Mouse (Mus musculus) MEL (cell line): ENCODE data around the gene Aqp8. TPM values are rescaled to one million over a fixed set of nuclear protein-coding genes. Genes with fewer than 3 reads are reported as not detected.

ENCODE experiments used
- DNase-seq: peaks from one replicate; pipeline ENCODE4 v3.0.0; 2011; ENCODE audit warnings: low read depth, low spot score
- H3K27ac ChIP-seq: 2 replicates; pipeline ENCODE4 v1.5.1; 2012; ENCODE audit warnings: low read depth, mild to moderate bottlenecking, control low read depth, low read length, moderate library complexity; ENCODE audit not compliant: control insufficient read depth
- H3K27me3 ChIP-seq, 2 experiments: fragments of 150-350 bp in 1 of 2; sonication (generic) in 1 of 2; 2 replicates each; pipeline ENCODE4 v1.6.1; 2012; ENCODE audit warnings: low read length in 2 of 2, mild to moderate bottlenecking in 2 of 2, improper control_type of control experiment in 1 of 2, moderate library complexity in 1 of 2; ENCODE audit not compliant: insufficient read depth in 2 of 2, control insufficient read depth in 1 of 2
- H3K36me3 ChIP-seq, 2 experiments: 2 replicates each; pipeline ENCODE4 v1.6.1; 2012 to 2014; ENCODE audit warnings: low read length in 2 of 2, improper control_type of control experiment in 1 of 2, inconsistent platforms in 1 of 2, mild to moderate bottlenecking in 1 of 2; ENCODE audit not compliant: insufficient read depth in 2 of 2, control insufficient read depth in 1 of 2
- H3K4me1 ChIP-seq, 2 experiments: fragments of 150-350 bp in 1 of 2; sonication (generic) in 1 of 2; 2 replicates each; pipeline ENCODE4 v1.6.1; 2012; ENCODE audit warnings: low read length in 2 of 2, improper control_type of control experiment in 1 of 2, mild to moderate bottlenecking in 1 of 2; ENCODE audit not compliant: insufficient read depth in 2 of 2, control insufficient read depth in 1 of 2
- H3K4me3 ChIP-seq, 2 experiments: fragments of 150-350 bp in 1 of 2; sonication (generic) in 1 of 2; 2 replicates each; pipeline ENCODE4 v1.5.1; 2012; ENCODE audit warnings: low read depth in 2 of 2, low read length in 2 of 2, mild to moderate bottlenecking in 2 of 2, moderate library complexity in 2 of 2, control low read depth in 1 of 2, improper control_type of control experiment in 1 of 2; ENCODE audit not compliant: control insufficient read depth in 1 of 2, insufficient read depth in 1 of 2
- H3K79me2 ChIP-seq: 2 replicates; pipeline ENCODE4 v1.6.1; 2012; ENCODE audit warnings: mild to moderate bottlenecking, low read length, moderate library complexity; ENCODE audit not compliant: control insufficient read depth, poor library complexity, insufficient read depth
- H3K9ac ChIP-seq: 2 replicates; pipeline ENCODE4 v1.6.1; 2012; ENCODE audit warnings: low read depth, mild to moderate bottlenecking, control low read depth, low read length, moderate library complexity; ENCODE audit not compliant: control insufficient read depth, poor library complexity, severe bottlenecking
- H3K9me3 ChIP-seq: fragments of 150-350 bp; sonication (generic); replicated peaks from 2 replicates; pipeline ENCODE4 v1.6.1; 2012; ENCODE audit warnings: mild to moderate bottlenecking, low read length, improper control_type of control experiment, moderate library complexity; ENCODE audit not compliant: insufficient read depth
- BHLHE40 ChIP-seq: IDR thresholded peaks from 2 replicates; pipeline ENCODE4 v1.6.1; 2012; ENCODE audit warnings: low read depth, mild to moderate bottlenecking, inconsistent platforms, low read length, improper control_type of control experiment, borderline replicate concordance
- CHD1 ChIP-seq: IDR thresholded peaks from 2 replicates; pipeline ENCODE4 v1.6.1; 2012; ENCODE audit warnings: low read depth, mild to moderate bottlenecking, inconsistent platforms, low read length, improper control_type of control experiment
- ELF1 ChIP-seq: IDR thresholded peaks from 2 replicates; pipeline ENCODE4 v1.6.1; 2014; ENCODE audit warnings: low read depth, mild to moderate bottlenecking, inconsistent platforms, low read length, improper control_type of control experiment, moderate library complexity
- HCFC1 ChIP-seq: IDR thresholded peaks from 2 replicates; pipeline ENCODE4 v1.6.1; 2012; ENCODE audit warnings: low read depth, mild to moderate bottlenecking, inconsistent platforms, low read length, improper control_type of control experiment, moderate library complexity
- JUND ChIP-seq: IDR thresholded peaks from 2 replicates; pipeline ENCODE4 v1.6.1; 2011; ENCODE audit warnings: low read depth, mild to moderate bottlenecking, improper control_type of control experiment, low read length
- MAZ ChIP-seq: IDR thresholded peaks from 2 replicates; pipeline ENCODE4 v1.6.1; 2012; ENCODE audit warnings: low read depth, mild to moderate bottlenecking, inconsistent platforms, low read length, improper control_type of control experiment
- MEF2A ChIP-seq: IDR thresholded peaks from 2 replicates; pipeline ENCODE4 v1.6.1; 2014; ENCODE audit warnings: low read depth, mild to moderate bottlenecking, inconsistent platforms, low read length, improper control_type of control experiment; ENCODE audit not compliant: poor library complexity, insufficient replicate concordance, severe bottlenecking; ENCODE audit errors: extremely low read depth
- MXI1 ChIP-seq: IDR thresholded peaks from 2 replicates; pipeline ENCODE4 v1.6.1; 2011; ENCODE audit warnings: mild to moderate bottlenecking, low read depth, low read length, improper control_type of control experiment
- MYC ChIP-seq: IDR thresholded peaks from 2 replicates; pipeline ENCODE4 v1.6.1; 2011; ENCODE audit warnings: low read depth, mild to moderate bottlenecking, low read length, improper control_type of control experiment, moderate library complexity
- NRF1 ChIP-seq: IDR thresholded peaks from 2 replicates; pipeline ENCODE4 v1.6.1; 2014; ENCODE audit warnings: low read depth, mild to moderate bottlenecking, inconsistent platforms, low read length, improper control_type of control experiment, moderate library complexity; ENCODE audit not compliant: poor library complexity, insufficient read depth, severe bottlenecking
- POLR2A ChIP-seq, 2 experiments: IDR thresholded peaks; 2 replicates each; pipeline ENCODE4 v1.6.1; 2011 to 2012; ENCODE audit warnings: low read length in 2 of 2, mild to moderate bottlenecking in 2 of 2, control low read depth in 1 of 2, improper control_type of control experiment in 1 of 2, low read depth in 1 of 2, moderate library complexity in 1 of 2; ENCODE audit not compliant: control insufficient read depth in 1 of 2, insufficient read depth in 1 of 2, poor library complexity in 1 of 2
- POLR2AphosphoS2 ChIP-seq: IDR thresholded peaks from 2 replicates; pipeline ENCODE4 v1.6.1; 2011; ENCODE audit warnings: low read length, improper control_type of control experiment
- RAD21 ChIP-seq: IDR thresholded peaks from 2 replicates; pipeline ENCODE4 v1.6.1; 2011; ENCODE audit warnings: mild to moderate bottlenecking, low read depth, low read length, improper control_type of control experiment
- TAL1 ChIP-seq: IDR thresholded peaks from 2 replicates; pipeline ENCODE4 v1.6.1; 2012; ENCODE audit warnings: mild to moderate bottlenecking, inconsistent platforms, low read length, moderate library complexity, mixed read lengths
- TBP ChIP-seq: IDR thresholded peaks from 2 replicates; pipeline ENCODE4 v1.8.0; 2011; ENCODE audit warnings: low read depth, low read length, improper control_type of control experiment
- TCF12 ChIP-seq: IDR thresholded peaks from 2 replicates; pipeline ENCODE4 v1.6.1; 2014; ENCODE audit warnings: low read depth, mild to moderate bottlenecking, inconsistent platforms, low read length, improper control_type of control experiment, moderate library complexity
- UBTF ChIP-seq: IDR thresholded peaks from 2 replicates; pipeline ENCODE4 v1.6.1; 2012; ENCODE audit warnings: low read depth, mild to moderate bottlenecking, inconsistent platforms, low read length, improper control_type of control experiment, moderate library complexity, borderline replicate concordance; ENCODE audit not compliant: insufficient read depth
- USF1 ChIP-seq: IDR thresholded peaks from 2 replicates; pipeline ENCODE4 v1.6.1; 2014; ENCODE audit warnings: low read depth, mild to moderate bottlenecking, inconsistent platforms, low read length, improper control_type of control experiment, moderate library complexity
- USF2 ChIP-seq, 2 experiments: IDR thresholded peaks; 2 replicates each; pipeline ENCODE4 v1.6.1; 2011 to 2012; ENCODE audit warnings: improper control_type of control experiment in 2 of 2, low read length in 2 of 2, borderline replicate concordance in 1 of 2, inconsistent platforms in 1 of 2, low read depth in 1 of 2, mild to moderate bottlenecking in 1 of 2; ENCODE audit not compliant: insufficient read depth in 1 of 2
- ZKSCAN1 ChIP-seq: IDR thresholded peaks from 2 replicates; pipeline ENCODE4 v1.6.1; 2012; ENCODE audit warnings: low read depth, mild to moderate bottlenecking, inconsistent platforms, low read length, improper control_type of control experiment, moderate library complexity
- ZNF384 ChIP-seq: IDR thresholded peaks from 2 replicates; pipeline ENCODE4 v1.6.1; 2012; ENCODE audit warnings: low read depth, mild to moderate bottlenecking, inconsistent platforms, low read length, improper control_type of control experiment
- polyA plus RNA-seq, 2 experiments: library from polyadenylated mRNA; stranded (reverse) in 1 of 2; unstranded in 1 of 2; fragments of >175 nt in 1 of 2; fragments of >200 nt in 1 of 2; gene quantifications; 2 replicates each; pipeline versions ENCODE4 v1.2.1 to v1.2.4; 2012; ENCODE audit warnings: low replicate concordance in 2 of 2, low read depth in 1 of 2; ENCODE audit not compliant: insufficient read length in 2 of 2, insufficient read depth in 1 of 2, missing spikeins in 1 of 2
- total RNA-seq: library from RNA; depleted of rRNA; stranded (reverse); fragments of 300-350 nt; gene quantifications from 2 replicates; pipeline ENCODE4 v1.2.3, GENCODE M21; 2012

The Aqp8 gene
- total and polyA plus RNA-seq, 3 experiments, result 0.46 to 2.1 TPM; not detected in 1

DNA sequence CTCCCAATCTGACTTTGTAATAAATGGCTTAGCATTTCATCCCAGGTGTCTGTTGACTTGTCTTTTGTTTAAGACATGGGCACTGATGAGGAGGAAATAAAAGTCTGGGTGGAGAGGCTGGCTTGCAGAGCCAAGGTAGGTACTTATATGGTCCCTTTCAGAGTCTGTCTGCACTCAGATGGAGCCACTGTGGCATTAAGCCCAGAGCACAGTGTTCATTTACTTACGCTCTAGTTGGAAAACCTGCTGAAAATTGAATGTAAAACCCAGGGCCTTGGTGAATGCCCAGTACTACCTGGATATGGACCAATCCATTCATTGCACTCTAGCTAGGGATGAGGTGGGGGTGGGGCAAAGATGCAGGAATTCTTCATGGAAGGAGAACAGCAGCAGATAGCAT, 5.9 kb downstream of the Aqp8 start:
- no peak overlapping the region for H3K4me3 ChIP-seq
- DNase-seq, result no peak
- H3K79me2 ChIP-seq, result no peaks in the 10 kb centered on the region
- no peaks in the 10 kb centered on the region for H3K36me3 ChIP-seq
- no peak overlapping the region for H3K9ac ChIP-seq
- no peak overlapping the region for H3K27ac ChIP-seq
- H3K27me3 ChIP-seq, result peaks cover 0 to 2% of the 10 kb centered on the region in 2 experiments; a peak in 1 of 4 replicates
- no peaks in the 10 kb centered on the region for H3K9me3 ChIP-seq
- no peak for TF ChIP-seq ZNF384
- no peak for TF ChIP-seq MEF2A
- TF ChIP-seq POLR2A (IDR thresholded peaks at IDR 0.05; ENCODE audit: control insufficient read depth in 1 of 2, insufficient read depth in 1 of 2, low read depth in 1 of 2, low read length in 2 of 2, poor library complexity in 1 of 2), result no peak
- TF ChIP-seq JUND, result no peak
- no peak for TF ChIP-seq TCF12
- H3K4me1 ChIP-seq, result no peaks in the 10 kb centered on the region

GRCm38 (mm10) chr7:123487703-123488102, 25.6 kb downstream of the Aqp8 start:
- no peak overlapping the region for H3K4me3 ChIP-seq
- H3K4me1 ChIP-seq, result no peaks in the 10 kb centered on the region
- no peaks in the 10 kb centered on the region for H3K79me2 ChIP-seq
- H3K27ac ChIP-seq, result no peak overlapping the region
- DNase-seq, result no peak
- H3K27me3 ChIP-seq, result peaks cover 1 to 3% of the 10 kb centered on the region in 2 experiments; a peak in 3 of 4 replicates
- TF ChIP-seq MEF2A (no peak), MYC (no peak), ZNF384 (no peak), MAZ (no peak), ELF1 (no peak), TAL1 (no peak), ZKSCAN1 (no peak), RAD21 (no peak), POLR2AphosphoS2 (no peak), TBP (no peak)
- H3K36me3 ChIP-seq, result no peaks in the 10 kb centered on the region
- no peak overlapping the region for H3K9ac ChIP-seq
- no peaks in the 10 kb centered on the region for H3K9me3 ChIP-seq

DNA sequence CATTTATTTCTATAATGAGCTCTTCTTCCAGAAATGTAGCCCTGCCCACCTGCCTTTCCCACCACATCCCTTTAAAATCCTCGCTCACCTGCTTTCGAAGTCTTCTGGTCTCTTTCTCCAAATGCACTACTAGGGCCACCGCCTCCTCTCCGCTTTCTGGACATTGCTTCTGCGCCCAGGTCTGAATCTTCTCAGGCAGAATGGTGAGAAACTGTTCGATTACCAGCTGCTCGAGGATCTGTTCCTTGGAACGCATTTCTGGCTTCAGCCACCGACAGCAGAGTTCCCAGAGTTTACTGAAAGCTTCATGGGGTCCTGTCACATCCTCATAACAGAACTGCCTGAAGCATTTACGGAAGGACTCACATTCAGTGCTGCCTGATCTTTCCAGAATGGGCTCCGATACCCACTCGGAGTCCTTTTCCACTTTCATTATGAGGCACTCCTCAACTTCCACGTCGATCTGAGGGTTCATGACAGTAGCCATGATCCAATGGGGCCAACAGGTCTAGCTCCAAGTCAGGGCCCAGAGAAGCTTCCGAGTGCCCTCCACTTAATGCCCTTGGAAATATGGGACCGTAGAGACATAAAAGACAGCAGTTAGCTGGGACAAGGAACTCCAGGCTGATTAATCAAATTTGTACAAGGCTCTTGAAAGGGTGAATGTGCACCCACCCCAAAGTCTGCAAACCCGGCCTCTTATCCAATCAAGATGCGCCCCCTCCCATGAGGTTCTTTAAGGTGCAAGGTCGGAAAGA, 37.6 kb downstream of the Aqp8 start:
- no peaks in the 10 kb centered on the region for H3K36me3 ChIP-seq
- no peaks in the 10 kb centered on the region for H3K9me3 ChIP-seq
- H3K4me1 ChIP-seq, result no peaks in the 10 kb centered on the region
- no peak overlapping the region for H3K4me3 ChIP-seq
- TF ChIP-seq USF2 (IDR thresholded peaks at IDR 0.05; ENCODE audit: borderline replicate concordance in 1 of 2, insufficient read depth in 1 of 2, low read depth in 1 of 2, low read length in 2 of 2), result no peak
- TF ChIP-seq MYC, result no peak
- TF ChIP-seq CHD1, result no peak
- no peak for TF ChIP-seq JUND
- TF ChIP-seq MXI1, result no peak
- TF ChIP-seq TBP, result no peak
- no peak for TF ChIP-seq UBTF
- no peak for TF ChIP-seq USF1
- no peak for TF ChIP-seq ZKSCAN1
- no peak for TF ChIP-seq TCF12
- no peak for TF ChIP-seq NRF1
- no peak for TF ChIP-seq BHLHE40
- TF ChIP-seq POLR2AphosphoS2, result no peak
- no peak for TF ChIP-seq HCFC1
- no peak for TF ChIP-seq MAZ
- no peak for TF ChIP-seq MEF2A
- no peak for DNase-seq
- no peak overlapping the region for H3K9ac ChIP-seq
- H3K27me3 ChIP-seq, result no peaks in the 10 kb centered on the region; a peak in 1 of 4 replicates
- no peaks in the 10 kb centered on the region for H3K79me2 ChIP-seq
- H3K27ac ChIP-seq, result no peak overlapping the region
